Mouse (Mus musculus) layer of hippocampus, postnatal 36 days (tissue): ENCODE data around the gene March5. TPM values are rescaled to one million over a fixed set of nuclear protein-coding genes. Genes with fewer than 3 reads are reported as not detected.
"Not testable (repeated sequence)": the region's sequence is repeated elsewhere in the genome, so short reads cannot be mapped to it uniquely, and the experiment has no call there.

Source experiments
- DNase-seq, 2 experiments: peaks; one replicate each; pipeline ENCODE4 v3.0.0; 2022
- total RNA-seq, 2 experiments: library from RNA; stranded (reverse); gene quantifications; 2 replicates each; pipeline ENCODE4 v1.2.3; 2021

Gene March5
- total RNA-seq, 2 experiments from 2014 or later = 84.4 to 87.6 TPM

DNA sequence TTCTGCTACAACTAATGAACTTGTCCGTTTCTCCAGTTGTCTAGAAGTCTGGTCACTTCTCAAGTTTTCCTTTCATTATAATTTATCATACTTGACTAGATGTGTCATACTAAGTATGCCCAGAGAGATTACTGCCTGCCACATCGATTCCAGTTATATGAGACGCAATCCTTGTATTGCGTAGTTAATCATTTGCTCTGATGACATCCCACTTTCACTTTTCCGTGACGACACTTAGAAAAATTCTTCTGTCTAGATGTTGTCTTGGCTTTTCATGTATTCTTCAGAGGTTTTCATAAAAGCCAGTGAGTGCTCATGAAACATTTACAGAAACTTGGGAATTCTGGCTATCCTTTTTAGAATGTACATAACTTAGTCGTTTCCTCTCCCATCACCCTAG is 1.6 kb downstream of the March5 start:
- no peak for DNase-seq

GRCm38 (mm10) chr19:37209467-37210128 is 2.3 kb downstream of the March5 start:
- DNase-seq = no peak

GRCm38 (mm10) chr19:37210457-37210856 is 3.1 kb downstream of the March5 start:
- no peak for DNase-seq

GRCm38 (mm10) chr19:37211416-37211815 is 4.1 kb downstream of the March5 start:
- no peak for DNase-seq

DNA sequence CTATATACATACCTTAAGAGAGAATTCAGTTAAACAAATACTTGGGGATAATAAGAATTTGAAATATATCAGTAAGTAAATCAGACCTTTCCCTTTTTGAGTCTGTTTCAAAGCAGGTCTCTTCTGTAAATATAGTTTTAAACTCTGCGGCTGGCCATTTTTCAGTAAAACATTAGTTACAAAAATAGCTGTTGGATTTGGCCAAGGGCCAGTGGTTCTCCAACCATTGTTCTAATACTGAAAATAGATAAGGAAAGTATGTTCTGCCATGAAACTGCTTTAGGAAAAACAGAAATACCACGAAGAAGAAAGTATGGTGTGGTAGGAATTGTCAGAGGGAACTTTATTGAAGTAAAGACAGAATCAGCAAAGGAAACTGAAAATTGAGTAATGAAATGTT is 7.4 kb downstream of the March5 start:
- no peak for DNase-seq

DNA sequence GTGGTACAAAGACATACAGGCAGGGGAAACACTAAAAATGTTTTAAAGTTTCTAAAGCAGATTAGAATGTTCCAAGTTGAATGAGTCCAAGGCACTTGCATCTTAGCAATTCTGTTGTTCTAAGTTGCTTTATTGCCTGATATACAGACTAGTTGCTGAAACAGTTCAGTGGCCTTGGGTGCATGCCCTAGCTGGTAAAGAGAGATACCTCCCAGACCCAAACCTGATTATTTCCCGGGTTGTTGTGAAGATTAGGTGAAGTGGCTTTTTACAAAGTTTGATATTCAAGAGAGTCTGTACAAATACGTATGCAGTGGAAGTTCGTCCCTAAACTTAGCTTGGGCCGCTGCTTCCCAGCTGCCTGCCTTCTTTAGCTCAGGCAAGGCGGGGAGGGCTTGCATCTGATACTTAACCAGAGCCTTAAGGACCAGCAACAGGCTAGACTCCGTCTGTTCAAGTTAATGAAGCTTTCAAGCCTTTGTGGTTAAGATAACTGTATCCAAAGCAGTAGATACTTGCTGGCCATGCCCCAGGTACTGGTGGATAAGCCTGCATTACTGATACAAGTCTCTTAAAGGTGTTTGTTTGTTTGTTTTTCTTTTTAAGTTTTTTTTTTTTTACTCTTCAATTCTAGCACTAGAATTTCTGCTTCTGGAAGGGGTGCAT is 18.0 kb downstream of the March5 start:
- DNase-seq = no peak

DNA sequence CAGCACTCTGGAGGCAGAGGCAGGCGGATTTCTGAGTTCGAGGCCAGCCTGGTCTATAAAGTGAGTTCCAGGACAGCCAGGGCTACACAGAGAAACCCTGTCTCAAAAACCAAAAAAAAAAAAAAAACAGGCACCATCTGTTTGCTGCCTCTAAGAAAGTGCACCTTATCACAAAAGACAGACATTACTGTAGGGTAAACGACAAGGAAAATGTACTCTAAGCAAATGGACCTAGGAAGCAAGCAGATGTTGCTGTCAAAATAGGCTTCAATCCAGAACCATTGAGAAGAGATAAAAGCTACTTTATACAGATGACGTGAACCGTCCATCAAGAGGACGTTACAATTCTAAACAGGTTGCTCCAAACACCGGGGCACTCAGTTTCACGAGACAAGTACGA is 25.3 kb downstream of the March5 start:
- DNase-seq = not testable (repeated sequence)

GRCm38 (mm10) chr19:37233561-37234539 is 26.5 kb downstream of the March5 start:
- no peak for DNase-seq

GRCm38 (mm10) chr19:37235818-37236217 is 28.5 kb downstream of the March5 start:
- no peak for DNase-seq

DNA sequence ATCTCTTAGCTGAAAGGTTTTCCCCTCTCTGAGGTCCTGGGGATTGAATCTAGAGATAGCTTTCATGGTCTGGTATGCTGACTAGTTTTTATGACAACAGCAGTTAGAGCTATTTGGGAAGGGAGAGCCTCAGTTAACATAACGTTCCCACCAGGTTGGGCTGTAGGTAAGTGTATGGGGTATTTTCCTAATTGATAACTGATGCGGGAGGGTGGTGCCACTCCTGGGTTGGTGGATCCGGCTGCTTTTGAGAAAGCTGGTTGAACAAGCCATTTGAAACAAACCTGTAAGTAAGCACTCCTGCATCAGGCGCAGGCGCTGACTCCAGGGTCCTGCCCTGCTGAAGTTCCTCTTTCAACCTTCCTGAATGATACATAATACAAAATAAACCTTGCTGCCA is 30.0 kb downstream of the March5 start:
- DNase-seq = no peak

DNA sequence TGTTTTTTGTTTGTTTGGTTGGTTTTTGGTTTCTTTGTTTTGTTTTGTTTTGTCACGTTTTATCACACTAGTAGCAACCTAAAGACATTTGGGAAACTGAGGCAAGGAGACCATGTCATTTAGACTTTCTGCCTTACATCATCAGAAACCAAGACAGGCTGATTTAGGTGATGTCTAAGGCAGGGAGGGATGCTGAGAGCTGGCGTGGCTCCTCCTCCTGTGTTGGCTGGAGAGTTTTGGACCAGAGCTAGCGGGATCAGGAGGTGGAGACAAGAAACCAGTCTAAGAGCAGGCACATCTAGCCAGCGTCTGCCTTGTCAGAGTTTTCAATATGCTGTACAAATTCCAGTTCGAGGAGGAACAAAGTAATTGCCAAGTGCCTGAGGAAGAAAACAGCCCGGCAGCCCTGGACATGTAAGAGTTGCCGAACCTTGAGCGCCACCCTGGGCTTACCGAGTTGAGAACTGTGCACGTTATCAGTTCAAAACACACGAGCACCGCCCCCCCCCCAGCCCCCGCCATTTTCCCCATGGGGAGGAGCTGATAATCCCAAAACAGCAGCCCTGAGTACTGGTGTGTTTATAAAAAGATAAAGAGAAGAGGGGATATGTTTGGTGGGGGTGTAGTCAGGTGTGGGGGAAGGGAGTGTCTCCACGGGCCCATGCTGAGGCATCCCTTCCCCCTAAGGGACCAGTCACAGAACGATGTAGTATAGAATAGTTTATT is 30.5 kb downstream of the March5 start:
- DNase-seq = no peak

DNA sequence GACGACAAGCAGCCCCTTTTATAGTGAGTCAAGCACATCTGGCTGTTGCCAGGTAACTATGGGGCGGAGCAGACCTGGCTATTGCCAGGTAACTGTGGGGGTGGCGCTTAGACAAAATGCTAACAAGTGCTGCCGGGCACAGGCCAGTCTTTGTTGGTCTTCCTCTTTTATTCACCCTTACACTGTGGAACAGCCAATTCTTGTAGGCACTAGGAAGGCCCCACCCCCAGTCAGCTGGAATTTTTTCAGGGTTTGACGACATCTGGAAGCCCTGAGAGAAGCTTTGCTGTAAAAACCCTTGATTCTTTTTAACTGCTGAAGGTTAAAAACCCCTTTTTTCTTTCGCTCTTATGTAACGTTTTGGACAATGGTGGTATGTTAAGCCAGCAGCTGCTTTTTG is 31.3 kb downstream of the March5 start:
- DNase-seq = no peak

- DNase-seq = no peak
These were observed 31.8 kb downstream of the March5 start for GRCm38 (mm10) chr19:37239096-37239495.

DNA sequence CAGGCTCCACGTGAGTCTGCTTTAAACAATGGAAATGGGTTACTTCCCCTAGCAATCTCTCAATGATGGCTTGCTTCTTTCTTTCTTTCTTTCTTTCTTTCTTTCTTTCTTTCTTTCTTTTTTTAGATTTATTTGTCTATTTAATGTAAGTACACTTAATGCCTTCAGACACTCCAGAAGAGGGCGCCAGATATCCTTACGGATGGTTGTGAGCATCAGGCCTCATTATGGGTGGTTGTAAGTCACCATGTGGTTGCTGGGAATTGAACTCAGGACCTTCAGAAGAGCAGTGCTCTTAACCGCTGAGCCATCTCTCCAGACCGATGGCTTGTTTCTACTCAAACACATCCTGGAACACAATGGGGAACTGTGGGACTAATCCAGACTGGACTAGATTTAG is 33.9 kb downstream of the March5 start:
- DNase-seq = no peak

- no peak for DNase-seq
These were observed 35.4 kb downstream of the March5 start for GRCm38 (mm10) chr19:37242707-37243106.

GRCm38 (mm10) chr19:37246859-37247258 is 39.5 kb downstream of the March5 start:
- DNase-seq = no peak

- DNase-seq = no peak
These were observed 40.9 kb downstream of the March5 start for GRCm38 (mm10) chr19:37248199-37248598.

- no peak for DNase-seq
These were observed 44.8 kb downstream of the March5 start for GRCm38 (mm10) chr19:37252104-37252503.

DNA sequence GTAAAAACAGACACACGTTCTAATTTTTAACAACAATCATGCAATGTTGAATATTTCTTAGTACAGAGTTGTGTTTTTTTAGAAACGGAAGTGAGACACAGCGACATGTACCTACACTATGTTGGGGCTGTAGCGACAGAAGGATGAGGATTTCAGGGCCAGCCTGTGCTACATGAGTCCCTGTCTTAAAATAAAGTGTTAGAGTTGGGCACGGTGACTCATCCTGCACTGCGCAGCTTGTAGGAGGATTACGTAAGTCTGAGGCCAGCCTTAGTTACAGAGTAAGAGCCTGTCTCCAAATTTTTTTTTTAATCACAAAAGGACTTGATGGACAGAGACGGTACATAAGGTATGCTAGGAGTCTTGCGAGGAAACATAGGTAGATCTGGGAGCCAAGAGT is 48.0 kb downstream of the March5 start:
- DNase-seq = peak in 1 of 2 experiments; percentile 37

GRCm38 (mm10) chr19:37262389-37262788 is 55.0 kb downstream of the March5 start:
- no peak for DNase-seq

GRCm38 (mm10) chr19:37263566-37263942 is 56.2 kb downstream of the March5 start:
- no peak for DNase-seq
